Comparison of ENCODE assay signal across 12 mouse cellular contexts in the genomic region with DNA sequence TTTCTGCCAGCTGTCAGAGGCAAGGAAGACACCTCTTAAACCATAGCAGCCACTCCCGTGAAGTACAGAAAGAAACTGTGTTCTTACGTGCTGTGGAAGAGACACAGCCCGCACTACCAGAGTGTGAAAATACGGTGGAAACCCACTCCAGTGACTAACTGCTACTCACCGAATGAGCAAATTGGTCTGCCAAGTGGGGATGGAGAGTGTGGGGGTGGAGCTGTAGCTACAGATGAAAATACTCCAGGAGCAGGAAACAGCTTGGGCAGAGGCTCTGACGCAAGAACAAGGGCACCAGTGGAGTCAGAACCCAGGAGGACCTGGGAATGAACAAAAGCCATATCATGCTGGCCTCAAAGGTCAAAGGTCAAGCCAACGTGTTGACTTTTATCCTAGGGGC. TPM values are rescaled to one million over a fixed set of nuclear protein-coding genes. Genes with fewer than 3 reads are reported as not detected.
DNase-seq lines count a peak whose midpoint lies in the region.
"Had no signal": no experiment of that assay in that cellular context is flagged by ENCODE, and none has a peak within 500 bp of the region (broad histone marks: within the 10 kb centered on the region; RNA-seq: fewer than 3 reads in every experiment).

No protein-coding gene starts in this region.

- intact Hi-C loops in left cerebral cortex, postnatal 36 days (cut with DNase I): no loop called here
- intact Hi-C loops in gastrocnemius, postnatal 36 days (cut with DNase I): no loop called here

- peak; percentile 86 for DNase-seq in right cerebral cortex, adult 18-20 months
- DNase-seq in right cerebral cortex, postnatal 4 days: no peak
- DNase-seq in layer of hippocampus, adult 8-10 months (ENCODE audit: low spot score in 2 of 2): peak; percentile 38 to 46
- peak; percentile 57 to 62 for DNase-seq in left cerebral cortex, postnatal 36 days (ENCODE audit: low spot score in 2 of 2)
- no peak for DNase-seq in adrenal gland, postnatal 36 days
- no peak for DNase-seq in cerebellum, postnatal 14 days
- no peak for DNase-seq in cerebellum, postnatal 25 days
- DNase-seq in gastrocnemius, postnatal 36 days: no peak
- DNase-seq: cerebellum, adult 9-11 months; kidney, adult 8-10 months; lung, postnatal 36 days; midbrain, embryonic 14.5 days had no signal

RNA-seq across cellular contexts. Expression of a gene that starts 55.5 kb away (rescaled TPM):
- 10 to 100 TPM; 30.8 to 37.2 (median 33.1) TPM for total RNA-seq in layer of hippocampus, adult 8-10 months (2022)
- total RNA-seq in left cerebral cortex, postnatal 36 days (2021): 10 to 100 TPM; 26.3 to 31.9 TPM
- 10 to 100 TPM; 27.9 to 28.7 TPM for total RNA-seq in adrenal gland, postnatal 36 days (2021)
- 10 to 100 TPM; 93.2 to 95.3 TPM for total RNA-seq in gastrocnemius, postnatal 36 days (2021)

Comparison
In these comparisons a context has a peak if more than half of its experiments do, and no peak if none do; other contexts are left out.
1. DNase-seq: peak in right cerebral cortex, adult 18-20 months (single experiment), layer of hippocampus, adult 8-10 months (2 of 2) and left cerebral cortex, postnatal 36 days (2 of 2); none in right cerebral cortex, postnatal 4 days (single experiment), adrenal gland, postnatal 36 days (0 of 2), cerebellum, postnatal 14 days (0 of 2), cerebellum, postnatal 25 days (0 of 2) and gastrocnemius, postnatal 36 days (0 of 2).